Mouse (Mus musculus): Measurements from ENCODE around the gene Plekhn1.
A peak's percentile ranks its signal among the peaks of the same experiment; 100 is the strongest.

Gene Plekhn1

DNA sequence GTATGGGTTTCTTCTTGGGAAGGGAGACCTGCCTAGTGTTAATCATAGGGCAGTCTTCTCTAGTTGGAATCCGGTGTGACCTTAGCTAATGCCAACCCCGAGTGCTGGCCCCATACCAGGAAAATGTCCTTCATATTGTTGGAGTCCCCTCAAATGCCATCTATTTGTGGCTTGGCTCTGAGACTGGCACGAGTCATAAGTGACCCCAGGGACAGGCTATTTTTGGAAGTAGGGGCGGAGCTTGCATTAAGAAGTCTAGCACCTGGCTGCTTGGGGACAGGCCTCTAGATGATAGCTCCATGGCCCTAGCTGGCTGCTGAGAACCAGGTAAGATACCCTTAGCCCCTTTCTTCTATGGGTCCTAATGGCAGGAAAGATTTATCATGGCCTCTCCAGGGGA lies 19.0 kb downstream of the Plekhn1 start, which contains the start of gene Perm1:
TSS of gene Perm1 (plus strand) at position 220 of the 400 bp plus-strand sequence.
- peak; percentile 59 for DNase-seq (ENCODE audit: low read depth, low spot score)

GRCm38 (mm10) chr4:156213134-156213533 lies 21.5 kb downstream of the Plekhn1 start:
- DNase-seq (ENCODE audit: low read depth, low spot score) = no peak

DNA sequence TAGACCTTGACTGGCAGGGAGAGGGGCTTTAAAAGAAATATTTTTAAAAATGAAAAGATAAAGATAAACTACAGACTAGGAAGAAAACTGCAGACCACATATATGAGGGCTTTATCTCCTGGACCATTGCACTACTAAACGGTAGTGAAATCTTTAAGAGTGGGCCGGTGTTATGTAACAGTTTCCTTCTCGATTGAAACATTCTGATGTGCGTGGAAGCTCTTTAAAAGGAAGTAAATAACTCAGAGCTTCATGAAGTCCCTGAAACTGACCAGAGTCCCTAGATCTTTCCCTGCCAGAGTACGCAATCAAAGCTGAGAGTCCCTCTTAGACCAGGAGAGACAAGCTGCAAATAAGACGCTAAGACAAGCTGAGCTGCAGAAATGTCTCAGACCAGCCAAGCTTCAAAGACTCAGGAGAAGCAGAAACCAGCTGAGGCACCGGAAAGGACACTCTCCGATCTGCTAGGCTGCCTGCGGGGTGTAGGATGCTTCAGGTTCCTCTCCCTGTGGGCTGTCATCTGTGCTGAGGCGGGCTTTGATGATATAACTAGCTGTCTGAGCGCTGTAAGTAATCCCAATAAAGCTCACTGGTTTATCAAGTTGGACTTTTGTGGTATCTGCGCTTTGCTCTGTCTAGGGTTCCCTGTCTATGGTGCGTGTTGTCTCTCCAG lies 24.6 kb downstream of the Plekhn1 start:
- DNase-seq (ENCODE audit: low read depth, low spot score) = no peak

GRCm38 (mm10) chr4:156208872-156209271 lies 25.8 kb downstream of the Plekhn1 start:
- DNase-seq (ENCODE audit: low read depth, low spot score) = no peak

- peak; percentile 77 for DNase-seq (ENCODE audit: low read depth, low spot score)
Measured at GRCm38 (mm10) chr4:156203413-156204131, 31.1 kb downstream of the Plekhn1 start.

GRCm38 (mm10) chr4:156203001-156203412 lies 31.6 kb downstream of the Plekhn1 start, which contains the start of gene AW011738:
Gene AW011738, plus strand, starts transcription at chr4:156203304.
- DNase-seq (ENCODE audit: low read depth, low spot score) = peak; percentile 87

DNA sequence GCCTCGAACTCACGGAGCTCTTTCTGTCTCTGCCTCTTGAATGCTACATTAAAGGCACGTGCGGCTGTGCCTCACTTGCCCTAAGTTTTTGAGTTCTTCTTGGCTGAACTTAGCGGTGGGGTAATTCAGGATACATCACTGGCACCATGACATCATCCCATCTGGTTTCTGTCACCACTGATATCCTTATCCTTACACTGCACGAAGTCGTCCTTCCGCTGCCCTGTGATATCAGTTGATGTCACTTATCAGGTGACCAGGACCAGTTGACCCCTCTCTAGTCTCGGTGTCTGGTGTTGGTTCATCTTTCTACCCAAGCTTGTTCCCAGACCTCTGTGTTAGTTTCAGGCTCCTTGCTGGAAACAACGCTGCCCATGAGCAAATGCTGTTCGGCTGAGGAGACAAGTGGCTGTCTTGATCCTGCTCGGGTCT lies 32.2 kb downstream of the Plekhn1 start:
- DNase-seq (ENCODE audit: low read depth, low spot score) = no peak

GRCm38 (mm10) chr4:156200623-156201475 lies 33.8 kb downstream of the Plekhn1 start, which contains the start of gene Isg15:
Gene Isg15, minus strand, starts transcription at chr4:156200818.
- DNase-seq (ENCODE audit: low read depth, low spot score) = peak; percentile 68

DNA sequence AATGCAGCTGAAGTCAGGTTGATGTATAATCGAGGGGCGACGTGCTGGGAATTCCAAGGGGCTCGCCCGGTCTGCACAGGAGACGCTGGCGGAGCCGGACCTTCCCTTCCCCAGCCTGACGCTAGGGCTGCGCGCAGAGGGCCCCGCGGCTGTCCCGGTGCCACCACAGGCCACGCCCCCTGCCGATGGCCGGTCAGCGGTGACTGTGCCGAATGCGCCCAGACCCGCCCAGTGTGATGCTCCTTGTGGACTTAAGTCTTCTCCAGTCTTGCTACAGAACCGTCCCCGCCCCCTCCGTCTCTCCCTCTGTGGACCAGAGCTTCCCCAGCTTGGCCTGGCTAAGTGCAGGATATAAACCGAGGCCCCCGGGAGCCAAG lies 36.8 kb downstream of the Plekhn1 start:
- peak; percentile 85 for DNase-seq (ENCODE audit: low read depth, low spot score)

DNA sequence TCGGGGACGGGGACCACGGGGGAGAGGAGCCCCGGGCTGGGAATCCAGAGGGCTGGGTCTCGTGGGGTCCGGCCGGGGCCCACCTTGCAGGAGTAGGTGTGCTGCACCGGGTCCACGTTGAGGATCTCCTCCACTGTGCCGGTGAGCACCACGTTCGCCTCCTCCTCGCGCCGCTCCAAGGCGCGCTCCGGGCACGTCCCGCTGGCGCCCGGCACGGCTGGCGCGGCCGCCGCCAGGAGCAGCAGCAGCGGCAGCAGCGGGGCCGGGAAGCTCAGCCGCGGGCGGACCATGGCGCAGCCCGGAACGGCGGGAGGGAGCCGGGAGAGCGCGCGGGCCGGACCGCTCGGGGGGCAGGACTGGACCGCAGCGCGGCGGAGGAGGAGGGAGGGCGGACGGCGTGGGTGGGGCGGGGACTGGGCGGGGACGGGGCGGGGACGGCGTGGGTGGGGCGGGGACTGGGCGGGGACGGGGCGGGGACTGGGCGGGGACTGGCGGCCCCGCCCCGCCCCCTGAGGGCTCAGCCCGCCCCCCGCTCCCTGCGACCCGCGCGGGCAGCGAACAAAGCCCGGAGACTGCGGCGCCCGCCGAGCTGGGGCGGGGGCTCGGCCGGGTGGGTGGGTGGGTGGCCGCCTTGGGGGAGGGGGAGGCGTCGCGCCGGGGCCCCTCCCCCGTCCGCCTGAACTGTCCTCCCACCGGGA lies 37.4 kb downstream of the Plekhn1 start, which contains the start of gene Agrn:
TSS of gene Agrn (minus strand) at position 358 of the 698 bp plus-strand sequence.
- DNase-seq (ENCODE audit: low read depth, low spot score) = peak; percentile 38

DNA sequence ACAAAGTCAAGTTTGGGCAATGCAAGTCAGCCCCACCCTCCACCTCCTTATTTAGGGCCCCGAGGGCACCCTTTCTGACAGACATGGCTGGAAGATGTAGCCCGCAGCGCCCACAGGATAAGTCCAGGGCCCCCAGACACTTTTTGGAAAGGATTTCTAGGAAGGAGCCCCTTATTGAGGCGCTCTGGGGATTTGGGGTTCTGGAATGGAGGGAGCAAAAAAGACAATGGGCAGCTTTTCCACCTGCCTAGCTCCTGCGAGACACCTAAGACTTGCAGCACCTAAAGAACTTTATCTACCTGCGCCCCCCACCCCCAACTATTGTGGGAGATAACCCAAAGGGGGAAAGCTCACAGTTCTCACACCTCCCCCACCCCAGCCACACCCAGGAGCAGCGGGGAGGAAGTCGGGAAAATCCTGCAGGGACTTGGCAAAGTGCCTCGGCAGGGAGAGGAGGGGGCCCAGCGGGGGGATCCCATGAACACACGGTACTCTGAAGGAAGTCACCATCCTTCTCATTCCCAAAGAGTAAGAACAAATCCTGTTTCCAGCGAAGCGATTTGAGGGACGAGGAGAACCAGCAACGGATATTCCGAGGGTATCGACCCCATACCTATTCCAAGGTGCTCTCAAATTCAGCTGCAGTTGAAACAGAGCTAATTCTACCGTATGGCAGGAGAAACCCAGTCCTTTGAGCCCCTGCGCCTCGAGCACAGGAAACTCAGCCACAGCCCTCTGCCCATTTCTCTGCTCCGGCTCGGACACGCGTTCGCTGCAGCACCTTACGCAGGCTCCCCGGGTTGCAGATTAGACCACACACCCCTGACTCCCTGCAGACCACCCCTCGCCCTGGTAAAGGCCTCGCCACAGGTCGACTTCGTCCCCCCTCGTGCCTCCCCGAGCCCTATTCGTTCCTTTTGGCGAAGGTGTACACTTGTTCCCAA lies 38.5 kb downstream of the Plekhn1 start:
- no peak for DNase-seq (ENCODE audit: low read depth, low spot score)

GRCm38 (mm10) chr4:156194346-156194745 lies 40.3 kb downstream of the Plekhn1 start:
- no peak for DNase-seq (ENCODE audit: low read depth, low spot score)

GRCm38 (mm10) chr4:156193906-156194305 lies 40.8 kb downstream of the Plekhn1 start:
- DNase-seq (ENCODE audit: low read depth, low spot score) = no peak

- no peak for DNase-seq (ENCODE audit: low read depth, low spot score)
Measured at GRCm38 (mm10) chr4:156193200-156193590, 41.5 kb downstream of the Plekhn1 start.

- no peak for DNase-seq (ENCODE audit: low read depth, low spot score)
Measured at GRCm38 (mm10) chr4:156192421-156193199, 42.0 kb downstream of the Plekhn1 start.

GRCm38 (mm10) chr4:156188811-156189323 lies 45.8 kb downstream of the Plekhn1 start:
- DNase-seq (ENCODE audit: low read depth, low spot score) = no peak

DNA sequence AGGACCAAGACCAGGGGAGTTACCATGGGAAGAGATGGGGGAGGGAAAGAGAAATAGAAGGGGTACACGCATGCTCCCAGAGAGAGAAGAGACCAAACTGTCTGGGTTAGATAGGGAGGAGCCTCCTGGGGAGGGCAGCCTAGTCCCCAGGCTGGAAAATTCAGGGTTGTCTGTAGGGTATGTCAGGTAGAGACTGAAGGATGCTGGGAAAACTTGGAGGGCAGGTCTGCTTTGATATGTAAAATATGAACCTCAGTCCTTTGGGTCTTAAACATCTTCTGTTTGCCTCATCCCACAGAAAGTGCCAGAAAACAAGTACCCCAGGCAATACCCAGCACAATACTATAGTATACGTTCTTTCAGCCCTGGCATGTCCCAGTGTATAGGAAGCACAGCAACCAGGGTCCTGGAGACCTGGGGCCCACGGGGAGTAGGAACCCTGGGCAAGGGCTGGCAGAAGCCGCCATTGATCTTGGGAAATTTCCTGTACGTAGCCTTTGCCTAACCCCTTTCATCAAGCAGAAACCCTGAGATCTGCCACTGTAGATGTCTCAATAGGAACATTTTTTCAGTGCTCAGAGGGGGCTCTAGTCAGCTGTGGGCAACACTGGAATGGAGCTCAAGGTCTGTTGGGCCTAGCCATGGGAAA lies 46.4 kb downstream of the Plekhn1 start:
- DNase-seq (ENCODE audit: low read depth, low spot score) = no peak

Data from A20 (cell line).